Mouse (Mus musculus): Measurements from ENCODE around the gene Akt2.
"Not testable (repeated sequence)": the region's sequence is repeated elsewhere in the genome, so short reads cannot be mapped to it uniquely, and the experiment has no call there.

Gene Akt2

GRCm38 (mm10) chr7:27613751-27614499 is 22.6 kb downstream of the Akt2 start:
- no peak for DNase-seq (ENCODE audit: low spot score in 2 of 2)

- no peak for DNase-seq (ENCODE audit: low spot score in 2 of 2)
Measured at GRCm38 (mm10) chr7:27621028-27621427, 29.7 kb downstream of the Akt2 start.

- DNase-seq (ENCODE audit: low spot score in 2 of 2), result no peak
Measured at GRCm38 (mm10) chr7:27622234-27622633, 30.9 kb downstream of the Akt2 start.

GRCm38 (mm10) chr7:27624967-27625366 is 33.6 kb downstream of the Akt2 start:
- no peak for DNase-seq (ENCODE audit: low spot score in 2 of 2)

- no peak for DNase-seq (ENCODE audit: low spot score in 2 of 2)
Measured at GRCm38 (mm10) chr7:27627707-27628106, 36.4 kb downstream of the Akt2 start.

- DNase-seq (ENCODE audit: low spot score in 2 of 2), result no peak
Measured at GRCm38 (mm10) chr7:27628190-27628589, 36.8 kb downstream of the Akt2 start.

GRCm38 (mm10) chr7:27628816-27629215 is 37.5 kb downstream of the Akt2 start:
- not testable (repeated sequence) for DNase-seq (ENCODE audit: low spot score in 2 of 2)

GRCm38 (mm10) chr7:27631439-27631838 is 40.1 kb downstream of the Akt2 start:
- DNase-seq (ENCODE audit: low spot score in 2 of 2), result no peak

GRCm38 (mm10) chr7:27633166-27633565 is 41.8 kb downstream of the Akt2 start:
- no peak for DNase-seq (ENCODE audit: low spot score in 2 of 2)

- DNase-seq (ENCODE audit: low spot score in 2 of 2), result no peak
Measured at GRCm38 (mm10) chr7:27634691-27635090, 43.3 kb downstream of the Akt2 start.

GRCm38 (mm10) chr7:27635094-27635493 is 43.7 kb downstream of the Akt2 start:
- DNase-seq (ENCODE audit: low spot score in 2 of 2), result not testable (repeated sequence)

GRCm38 (mm10) chr7:27644471-27644870 is 53.1 kb downstream of the Akt2 start:
- DNase-seq (ENCODE audit: low spot score in 2 of 2), result no peak

- no peak for DNase-seq (ENCODE audit: low spot score in 2 of 2)
Measured at GRCm38 (mm10) chr7:27646516-27646915, 55.2 kb downstream of the Akt2 start.

GRCm38 (mm10) chr7:27647281-27648002 is 56.1 kb downstream of the Akt2 start:
- no peak for DNase-seq (ENCODE audit: low spot score in 2 of 2)

GRCm38 (mm10) chr7:27649723-27650122 is 58.4 kb downstream of the Akt2 start:
- DNase-seq (ENCODE audit: low spot score in 2 of 2), result no peak

GRCm38 (mm10) chr7:27650949-27651348 is 59.6 kb downstream of the Akt2 start:
- DNase-seq (ENCODE audit: low spot score in 2 of 2), result peak; percentile 24 to 46

- DNase-seq (ENCODE audit: low spot score in 2 of 2), result peak in 1 of 2 experiments; percentile 17
Measured at GRCm38 (mm10) chr7:27653681-27654437, 62.5 kb downstream of the Akt2 start, which contains the start of gene Ttc9b. TSS of gene Ttc9b (plus strand) at chr7:27653915.

GRCm38 (mm10) chr7:27654607-27655276 is 63.4 kb downstream of the Akt2 start:
- DNase-seq (ENCODE audit: low spot score in 2 of 2), result peak in 1 of 2 experiments; percentile 14

GRCm38 (mm10) chr7:27655545-27655944 is 64.2 kb downstream of the Akt2 start:
- no peak for DNase-seq (ENCODE audit: low spot score in 2 of 2)

GRCm38 (mm10) chr7:27656600-27656999 is 65.2 kb downstream of the Akt2 start:
- DNase-seq (ENCODE audit: low spot score in 2 of 2), result no peak

- DNase-seq (ENCODE audit: low spot score in 2 of 2), result no peak
Measured at GRCm38 (mm10) chr7:27657824-27658395, 66.6 kb downstream of the Akt2 start.

Measured in spleen, postnatal 14 days (tissue).